Mouse (Mus musculus): ENCODE measurements around the gene Eif2ak3. TPM values are rescaled to one million over a fixed set of nuclear protein-coding genes. Genes with fewer than 3 reads are reported as not detected.

Gene Eif2ak3
- polyA plus RNA-seq, 1 experiment: 3.3 TPM

GRCm38 (mm10) chr6:70931801-70932200, 87.5 kb downstream of the Eif2ak3 start:
- Histone ChIP-seq H3K4me2 (ENCODE audit: low read depth) (no peak overlapping the region), H3K36me3 (ENCODE audit: control insufficient read depth, insufficient read depth) (no peaks in the 10 kb centered on the region), H3K27me3 (ENCODE audit: control insufficient read depth, insufficient read depth, insufficient read length) (peaks cover under 1% of the 10 kb centered on the region), H3K4me3 (no peak overlapping the region), H3K79me2 (ENCODE audit: control insufficient read depth, insufficient read depth) (no peaks in the 10 kb centered on the region), H3ac (ENCODE audit: control insufficient read depth, insufficient read length) (no peak overlapping the region)
- TF ChIP-seq SRF (IDR thresholded peaks at IDR 0.05; ENCODE audit: control insufficient read depth, insufficient read length, low read depth): no peak
- no peak for TF ChIP-seq MYOD1 (IDR thresholded peaks at IDR 0.05; ENCODE audit: control insufficient read depth in 1 of 3, insufficient read length in 2 of 3, low read depth in 2 of 3)
- TF ChIP-seq MAX (IDR thresholded peaks at IDR 0.05; ENCODE audit: low read depth): no peak
- no peak for TF ChIP-seq TCF3 (IDR thresholded peaks at IDR 0.05; ENCODE audit: insufficient read length, low read depth)
- no peak for TF ChIP-seq POLR2A (IDR thresholded peaks at IDR 0.05; ENCODE audit: insufficient read length, low read depth)
- TF ChIP-seq POLR2AphosphoS2 (IDR thresholded peaks at IDR 0.05; ENCODE audit: insufficient read length, low read depth): no peak
- no peak for TF ChIP-seq MYOG (IDR thresholded peaks at IDR 0.05; ENCODE audit: control insufficient read depth in 1 of 3, insufficient read depth in 1 of 3, insufficient read length in 2 of 3, low read depth in 2 of 3)
- no peak for TF ChIP-seq USF1 (IDR thresholded peaks at IDR 0.05; ENCODE audit: low read depth)
- no peak for TF ChIP-seq E2F4 (IDR thresholded peaks at IDR 0.05; ENCODE audit: insufficient read depth)
- no peak for TF ChIP-seq REST (IDR thresholded peaks at IDR 0.05; ENCODE audit: insufficient read depth, insufficient read length)
- TF ChIP-seq TCF12 (IDR thresholded peaks at IDR 0.05; ENCODE audit: insufficient read depth, poor library complexity, severe bottlenecking): no peak
- no peak for TF ChIP-seq CEBPB (IDR thresholded peaks at IDR 0.05; ENCODE audit: insufficient read depth, poor library complexity, severe bottlenecking)

- H3ac ChIP-seq (ENCODE audit: control insufficient read depth, insufficient read length): no peak overlapping the region
- TF ChIP-seq POLR2A (IDR thresholded peaks at IDR 0.05; ENCODE audit: insufficient read length, low read depth): no peak
- no peak for TF ChIP-seq TCF12 (IDR thresholded peaks at IDR 0.05; ENCODE audit: insufficient read depth, poor library complexity, severe bottlenecking)
- no peak for TF ChIP-seq REST (IDR thresholded peaks at IDR 0.05; ENCODE audit: insufficient read depth, insufficient read length)
- no peak for TF ChIP-seq MAX (IDR thresholded peaks at IDR 0.05; ENCODE audit: low read depth)
- no peak for TF ChIP-seq CEBPB (IDR thresholded peaks at IDR 0.05; ENCODE audit: insufficient read depth, poor library complexity, severe bottlenecking)
- no peaks in the 10 kb centered on the region for H3K79me2 ChIP-seq (ENCODE audit: control insufficient read depth, insufficient read depth)
- no peaks in the 10 kb centered on the region for H3K36me3 ChIP-seq (ENCODE audit: control insufficient read depth, insufficient read depth)
- peaks cover 23% of the 10 kb centered on the region for H3K27me3 ChIP-seq (ENCODE audit: control insufficient read depth, insufficient read depth, insufficient read length)
- H3K4me3 ChIP-seq: no peak overlapping the region
- no peak overlapping the region for H3K4me2 ChIP-seq (ENCODE audit: low read depth)
These were observed 109.0 kb downstream of the Eif2ak3 start for GRCm38 (mm10) chr6:70953274-70953673.

GRCm38 (mm10) chr6:70954040-70954439, 109.7 kb downstream of the Eif2ak3 start:
- TF ChIP-seq MAX (IDR thresholded peaks at IDR 0.05; ENCODE audit: low read depth) (no peak), E2F4 (IDR thresholded peaks at IDR 0.05; ENCODE audit: insufficient read depth) (no peak), REST (IDR thresholded peaks at IDR 0.05; ENCODE audit: insufficient read depth, insufficient read length) (no peak), USF1 (IDR thresholded peaks at IDR 0.05; ENCODE audit: low read depth) (no peak)
- Histone ChIP-seq H3K36me3 (ENCODE audit: control insufficient read depth, insufficient read depth) (no peaks in the 10 kb centered on the region), H3K4me2 (ENCODE audit: low read depth) (no peak overlapping the region), H3K4me3 (no peak overlapping the region), H3K27me3 (ENCODE audit: control insufficient read depth, insufficient read depth, insufficient read length) (peaks cover 23% of the 10 kb centered on the region), H3ac (ENCODE audit: control insufficient read depth, insufficient read length) (no peak overlapping the region), H3K79me2 (ENCODE audit: control insufficient read depth, insufficient read depth) (no peaks in the 10 kb centered on the region)

Other genes with a start within 250 kb of the Eif2ak3 start
- 11.6 TPM for gene Rpia, start 52.3 kb upstream of the Eif2ak3 start, polyA plus RNA-seq (2012; fragmentation: generic; extraction: Trizol)
- gene Tex37, start 74.4 kb downstream of the Eif2ak3 start, polyA plus RNA-seq (2012; fragmentation: generic; extraction: Trizol): not detected
- gene Foxi3, start 112.0 kb downstream of the Eif2ak3 start, polyA plus RNA-seq (2012; fragmentation: generic; extraction: Trizol): not detected

Measured in myocyte (in vitro differentiated cells).